Comparison of ENCODE assay signal across 13 mouse cellular contexts in the genomic region with DNA sequence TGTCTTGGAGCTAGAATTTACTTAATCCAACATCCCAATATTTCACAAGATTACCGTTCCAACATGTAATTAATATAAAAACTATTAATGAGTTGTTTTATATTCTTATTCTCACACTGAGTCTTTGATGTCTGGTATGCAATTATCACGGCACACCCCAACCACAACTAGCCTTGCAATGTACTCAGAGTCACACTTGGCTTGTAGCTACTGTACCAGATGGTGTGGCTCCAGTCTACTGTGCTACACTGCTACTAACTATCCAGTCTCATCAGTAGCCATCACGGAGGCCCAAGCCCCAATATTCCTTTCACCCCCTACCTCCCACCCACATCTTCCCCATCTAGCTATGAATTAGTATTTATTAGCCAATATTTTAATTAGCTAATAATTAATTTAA.
"Had no signal": no experiment of that assay in that cellular context is flagged by ENCODE, and none has a peak within 500 bp of the region (broad histone marks: within the 10 kb centered on the region; RNA-seq: fewer than 3 reads in every experiment).

No protein-coding gene starts in this region.

- H3K4me2 ChIP-seq: limb, embryonic 12.5 days; midbrain, embryonic 12.5 days had no signal

- ATAC-seq: midbrain, embryonic 16.5 days had no signal

- H3K4me3 ChIP-seq: layer of hippocampus, adult 2 months; limb, embryonic 12.5 days; midbrain, embryonic 12.5 days had no signal

- H3K9ac ChIP-seq: liver, embryonic 14.5 days; midbrain, embryonic 12.5 days had no signal

- DNase-seq: kidney, adult 8-10 months; kidney, postnatal 10 days; kidney, postnatal 4 days; liver; lung, adult 18-20 months; right cerebral cortex, postnatal 14 days; thymus, adult 2 months; thymus, postnatal 25 days had no signal

- H3K36me3 ChIP-seq: midbrain, embryonic 12.5 days had no signal

- H3K27me3 ChIP-seq: limb, embryonic 12.5 days; midbrain, embryonic 12.5 days had no signal

- H3K27ac ChIP-seq: layer of hippocampus, adult 2 months; liver, embryonic 14.5 days had no signal

- H3K9me3 ChIP-seq: limb, embryonic 12.5 days; midbrain, embryonic 12.5 days had no signal
